Mouse (Mus musculus): ENCODE results near the gene Ctss. TPM values are rescaled to one million over a fixed set of nuclear protein-coding genes. Genes with fewer than 3 reads are reported as not detected.

Gene Ctss
- polyA plus RNA-seq, 1 experiment from 2014 or later = 17.7 TPM

DNA sequence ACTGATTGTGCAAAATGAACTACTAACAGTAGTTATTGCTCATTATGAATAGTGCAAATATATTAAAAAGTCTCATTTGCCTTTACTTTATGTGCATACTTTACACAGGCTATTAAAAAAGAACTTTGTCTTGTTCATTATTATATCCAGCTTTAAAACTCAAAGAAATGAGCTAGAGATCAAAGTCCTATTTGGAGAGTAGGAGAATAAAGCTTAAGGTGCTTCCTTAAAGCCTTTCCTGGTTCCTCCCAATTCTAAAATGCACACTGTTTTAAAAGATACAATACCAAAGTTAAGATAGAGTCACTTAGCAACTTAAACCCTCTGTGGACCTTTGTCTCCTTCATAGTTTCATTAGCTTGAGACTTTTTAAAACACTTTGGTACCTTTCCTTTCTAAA is 72.1 kb downstream of the Ctss start:
- Histone ChIP-seq H3K4me3 (replicated peaks; ENCODE audit: low read length) (no peak overlapping the region), H3K36me3 (replicated peaks; ENCODE audit: control insufficient read depth, insufficient read depth) (peaks cover 48% of the 10 kb centered on the region), H3K27me3 (ENCODE audit: control insufficient read depth, insufficient read depth, low read length) (no peaks in the 10 kb centered on the region), H3K9ac (no peak overlapping the region), H3K9me3 (ENCODE audit: control insufficient read depth, low read length) (no peaks in the 10 kb centered on the region), H3K4me1 (replicated peaks; ENCODE audit: control insufficient read depth, insufficient read depth, low read length) (no peaks in the 10 kb centered on the region), H3K27ac (no peak overlapping the region), H3K4me2 (replicated peaks) (no peak overlapping the region)
- DNase-seq (ENCODE audit: low spot score) (no peak), ATAC-seq (ENCODE audit: low FRiP score) (no peak)

DNA sequence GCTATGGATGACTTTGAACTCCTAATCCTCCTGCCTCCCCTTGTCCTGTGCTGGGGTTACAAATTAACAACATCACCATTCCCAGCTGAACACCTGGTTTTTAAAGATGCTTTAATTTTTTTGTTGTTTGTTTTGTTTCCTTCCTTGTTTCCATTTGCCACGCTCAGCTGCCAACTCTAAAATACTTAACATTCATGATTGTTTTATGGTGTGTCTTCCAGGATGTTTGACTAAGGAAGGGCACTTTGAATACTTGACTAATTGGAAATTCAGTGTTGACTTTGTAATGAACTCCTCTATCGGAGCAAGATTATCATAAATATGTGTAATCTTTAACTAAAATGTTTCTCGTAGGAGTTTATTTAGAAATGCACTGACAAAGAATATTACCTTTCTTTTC is 74.7 kb downstream of the Ctss start:
- Histone ChIP-seq H3K4me1 (replicated peaks; ENCODE audit: control insufficient read depth, insufficient read depth, low read length) (no peaks in the 10 kb centered on the region), H3K27me3 (ENCODE audit: control insufficient read depth, insufficient read depth, low read length) (no peaks in the 10 kb centered on the region), H3K4me2 (replicated peaks) (no peak overlapping the region), H3K36me3 (replicated peaks; ENCODE audit: control insufficient read depth, insufficient read depth) (peaks cover 31% of the 10 kb centered on the region), H3K9me3 (ENCODE audit: control insufficient read depth, low read length) (no peaks in the 10 kb centered on the region), H3K9ac (no peak overlapping the region), H3K27ac (no peak overlapping the region), H3K4me3 (replicated peaks; ENCODE audit: low read length) (no peak overlapping the region)
- 92% methylated on average over 3 of the region's 3 CpGs for WGBS
- ATAC-seq (ENCODE audit: low FRiP score) (no peak), DNase-seq (ENCODE audit: low spot score) (no peak)

Other genes with a start within 250 kb of the Ctss start
- gene Mindy1, start 245.4 kb upstream of the Ctss start, polyA plus RNA-seq (2014; fragmentation: Nextera tagmentation; extraction: Ambion mirVana) = 37.8 and 38.9 TPM in 2 replicates
- 63.8 and 66.0 TPM in 2 replicates for gene Prune1, start 244.7 kb upstream of the Ctss start, polyA plus RNA-seq (2014; fragmentation: Nextera tagmentation; extraction: Ambion mirVana)
- gene Anxa9, start 219.6 kb upstream of the Ctss start, polyA plus RNA-seq (2014; fragmentation: Nextera tagmentation; extraction: Ambion mirVana) = 0.24 and 0.52 TPM in 2 replicates
- gene Cers2, start 212.0 kb upstream of the Ctss start, polyA plus RNA-seq (2014; fragmentation: Nextera tagmentation; extraction: Ambion mirVana) = 81.8 and 88.3 TPM in 2 replicates
- 47.6 and 54.2 TPM in 2 replicates for gene Setdb1, start 169.6 kb upstream of the Ctss start, polyA plus RNA-seq (2014; fragmentation: Nextera tagmentation; extraction: Ambion mirVana)
- gene 4930558C23Rik, start 123.9 kb upstream of the Ctss start, polyA plus RNA-seq (2014; fragmentation: Nextera tagmentation; extraction: Ambion mirVana) = not detected in 2 replicates
- gene Arnt, start 92.4 kb upstream of the Ctss start, polyA plus RNA-seq (2014; fragmentation: Nextera tagmentation; extraction: Ambion mirVana) = 12.3 and 13.3 TPM in 2 replicates
- gene Ctsk, start 27.5 kb upstream of the Ctss start, polyA plus RNA-seq (2014; fragmentation: Nextera tagmentation; extraction: Ambion mirVana) = 9.1 and 11.5 TPM in 2 replicates
- not detected in 2 replicates for gene Hormad1, start 32.9 kb downstream of the Ctss start, polyA plus RNA-seq (2014; fragmentation: Nextera tagmentation; extraction: Ambion mirVana)
- 30.9 and 34.6 TPM in 2 replicates for gene Golph3l, start 62.1 kb downstream of the Ctss start, polyA plus RNA-seq (2014; fragmentation: Nextera tagmentation; extraction: Ambion mirVana)
- gene Ensa, start 98.2 kb downstream of the Ctss start, polyA plus RNA-seq (2014; fragmentation: Nextera tagmentation; extraction: Ambion mirVana) = 95.1 and 102 TPM in 2 replicates
- gene Mcl1, start 132.0 kb downstream of the Ctss start, polyA plus RNA-seq (2014; fragmentation: Nextera tagmentation; extraction: Ambion mirVana) = 60.3 and 72.3 TPM in 2 replicates
- 0.35 and 1.3 TPM in 2 replicates for gene Adamtsl4, start 161.1 kb downstream of the Ctss start, polyA plus RNA-seq (2014; fragmentation: Nextera tagmentation; extraction: Ambion mirVana)
- gene Ecm1, start 212.8 kb downstream of the Ctss start, polyA plus RNA-seq (2014; fragmentation: Nextera tagmentation; extraction: Ambion mirVana) = 11.1 and 12.5 TPM in 2 replicates
- gene Tars2, start 233.4 kb downstream of the Ctss start, polyA plus RNA-seq (2014; fragmentation: Nextera tagmentation; extraction: Ambion mirVana) = 43.2 and 49.0 TPM in 2 replicates